Mouse (Mus musculus): ENCODE measurements around the gene Fbln2. TPM values are rescaled to one million over a fixed set of nuclear protein-coding genes. Genes with fewer than 3 reads are reported as not detected.

The Fbln2 gene
- polyA plus RNA-seq, 1 experiment from 2014 or later, result 33.7 TPM

DNA sequence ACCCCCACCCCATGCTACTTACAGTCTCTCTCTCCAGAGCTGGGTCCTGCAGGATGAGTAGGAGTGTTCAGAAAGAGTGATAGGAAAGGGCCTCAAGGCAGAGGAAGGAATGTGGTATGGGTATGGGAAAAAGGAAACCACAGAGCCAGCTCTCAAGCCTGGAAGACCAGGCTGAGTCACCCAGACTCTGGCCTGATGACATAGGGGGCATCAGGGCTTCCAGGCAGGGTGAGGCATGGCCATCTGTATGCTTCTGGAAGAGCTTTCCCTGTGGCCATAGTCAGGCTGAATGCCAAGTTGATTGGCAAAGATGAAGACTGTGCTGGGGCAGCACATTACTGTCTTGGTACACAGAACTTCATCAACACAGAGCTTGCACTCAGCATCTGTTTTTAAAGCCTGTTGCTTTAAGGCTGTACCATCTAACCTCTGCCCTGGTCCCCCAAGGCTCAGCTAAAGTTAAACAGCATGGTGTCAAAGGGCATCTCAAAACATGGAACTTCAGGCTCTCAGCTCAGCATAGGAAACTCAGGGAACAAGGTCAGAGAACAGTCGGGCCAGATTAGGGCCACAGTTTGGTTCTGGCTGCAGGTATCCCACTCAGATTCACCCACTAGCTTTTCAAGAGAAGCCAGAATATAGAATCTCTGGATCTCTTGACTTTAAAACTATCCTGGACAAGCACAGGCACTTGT, 19.3 kb upstream of the Fbln2 start:
- ATAC-seq (ENCODE audit: low FRiP score), result no peak
- WGBS, result 96% methylated on average over 1 of the region's 1 CpGs

GRCm38 (mm10) chr6:91198456-91198855, 13.8 kb upstream of the Fbln2 start:
- no peak for ATAC-seq (ENCODE audit: low FRiP score)
- Histone ChIP-seq H3K27ac (replicated peaks) (0 out of 2 replicates have a peak overlapping the region, but pooled peaks have one; percentile 0), H3K27me3 (replicated peaks) (no peaks in the 10 kb centered on the region), H3K4me2 (no peak overlapping the region), H3K9me3 (replicated peaks) (no peaks in the 10 kb centered on the region), H3K4me3 (replicated peaks) (no peak overlapping the region), H3K9ac (replicated peaks) (no peak overlapping the region), H3K36me3 (no peaks in the 10 kb centered on the region), H3K4me1 (peaks cover 26% of the 10 kb centered on the region)
- WGBS, result 66% methylated on average over 2 of the region's 2 CpGs

More for the DNA sequence above, 19.3 kb upstream of the Fbln2 start:
- Histone ChIP-seq H3K27me3 (replicated peaks) (no peaks in the 10 kb centered on the region), H3K4me2 (no peak overlapping the region), H3K27ac (replicated peaks) (no peak overlapping the region), H3K9me3 (replicated peaks) (no peaks in the 10 kb centered on the region), H3K9ac (replicated peaks) (no peak overlapping the region), H3K4me1 (no peaks in the 10 kb centered on the region), H3K36me3 (no peaks in the 10 kb centered on the region), H3K4me3 (replicated peaks) (no peak overlapping the region)

DNA sequence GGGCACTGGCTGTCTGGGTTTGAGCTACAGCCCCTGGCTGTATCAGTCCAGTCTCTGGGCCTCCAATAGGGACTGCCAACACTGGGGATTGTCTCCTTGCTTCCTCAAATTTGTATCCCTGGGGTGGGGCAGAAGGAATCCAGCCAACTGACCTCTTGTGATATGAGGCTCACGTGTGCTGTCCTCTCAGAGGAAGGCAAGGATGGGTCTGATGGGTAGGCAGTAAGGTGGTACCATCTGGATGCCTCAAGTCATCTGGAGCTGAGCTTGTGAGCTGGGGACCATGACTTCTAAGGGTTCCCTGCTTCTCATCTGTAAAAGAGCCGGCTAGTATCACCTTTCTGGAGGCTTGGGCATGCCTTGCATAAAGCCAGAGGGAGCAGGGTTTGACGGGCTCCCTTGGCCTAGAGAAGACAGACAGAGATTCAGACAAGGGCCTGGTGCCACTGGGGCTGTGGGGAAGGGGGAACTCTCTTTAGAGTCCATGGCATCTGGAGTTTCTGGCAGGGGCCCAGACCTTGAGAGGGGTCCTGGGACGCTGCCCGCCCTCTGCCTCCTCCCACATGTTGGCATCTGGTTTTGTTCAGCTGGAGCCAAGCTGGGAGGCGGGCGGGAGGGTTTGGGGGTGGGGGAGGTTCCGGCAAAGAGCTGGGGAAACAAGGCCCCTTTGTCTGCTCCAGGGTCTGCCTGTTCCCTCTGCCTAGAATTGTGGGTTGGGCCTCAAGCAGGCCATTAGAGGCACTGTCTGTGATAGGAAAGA, 11.6 kb upstream of the Fbln2 start:
- Histone ChIP-seq H3K4me2 (no peak overlapping the region), H3K27me3 (replicated peaks) (no peaks in the 10 kb centered on the region), H3K9me3 (replicated peaks) (no peaks in the 10 kb centered on the region), H3K27ac (replicated peaks) (peak overlapping the region; percentile 63), H3K4me3 (replicated peaks) (no peak overlapping the region), H3K9ac (replicated peaks) (no peak overlapping the region), H3K4me1 (peaks cover 26% of the 10 kb centered on the region), H3K36me3 (no peaks in the 10 kb centered on the region)
- ATAC-seq (ENCODE audit: low FRiP score), result peak; percentile 82
- 32% methylated on average over 8 of the region's 8 CpGs for WGBS

- ATAC-seq (ENCODE audit: low FRiP score), result no peak
- no peak overlapping the region for H3K27ac ChIP-seq (replicated peaks)
- no peak overlapping the region for H3K4me2 ChIP-seq
- H3K4me3 ChIP-seq (replicated peaks), result no peak overlapping the region
- no peaks in the 10 kb centered on the region for H3K36me3 ChIP-seq
- H3K4me1 ChIP-seq, result peaks cover 26% of the 10 kb centered on the region
- H3K27me3 ChIP-seq (replicated peaks), result no peaks in the 10 kb centered on the region
- WGBS, result 74% methylated on average over 8 of the region's 8 CpGs
- H3K9ac ChIP-seq (replicated peaks), result no peak overlapping the region
- H3K9me3 ChIP-seq (replicated peaks), result no peaks in the 10 kb centered on the region
These were observed 10.3 kb upstream of the Fbln2 start for GRCm38 (mm10) chr6:91201881-91202341.

DNA sequence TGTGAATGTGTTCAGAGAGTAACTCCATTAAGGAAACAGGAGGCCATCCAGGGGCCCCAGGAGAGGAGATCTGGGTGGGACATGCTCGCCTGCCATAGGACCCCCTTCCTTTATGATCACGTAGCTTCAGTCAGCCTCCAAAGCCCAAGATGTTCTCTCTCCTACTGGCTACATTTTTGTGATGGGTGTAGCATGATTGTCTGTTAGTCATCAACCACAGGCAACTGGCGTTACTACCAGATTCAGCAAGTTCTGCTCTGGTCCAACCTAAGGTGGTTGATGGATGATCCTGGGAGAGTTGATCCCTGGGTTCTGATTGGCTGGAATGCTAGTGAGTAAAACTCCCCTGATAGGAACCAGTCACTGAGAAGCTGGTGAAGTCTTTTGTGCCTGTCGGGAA, 9.7 kb upstream of the Fbln2 start:
- Histone ChIP-seq H3K4me3 (replicated peaks) (no peak overlapping the region), H3K9me3 (replicated peaks) (no peaks in the 10 kb centered on the region), H3K27ac (replicated peaks) (no peak overlapping the region), H3K4me2 (no peak overlapping the region), H3K9ac (replicated peaks) (no peak overlapping the region), H3K36me3 (no peaks in the 10 kb centered on the region), H3K4me1 (peaks cover 26% of the 10 kb centered on the region), H3K27me3 (replicated peaks) (no peaks in the 10 kb centered on the region)
- 91% methylated on average over 4 of the region's 4 CpGs for WGBS
- no peak for ATAC-seq (ENCODE audit: low FRiP score)

DNA sequence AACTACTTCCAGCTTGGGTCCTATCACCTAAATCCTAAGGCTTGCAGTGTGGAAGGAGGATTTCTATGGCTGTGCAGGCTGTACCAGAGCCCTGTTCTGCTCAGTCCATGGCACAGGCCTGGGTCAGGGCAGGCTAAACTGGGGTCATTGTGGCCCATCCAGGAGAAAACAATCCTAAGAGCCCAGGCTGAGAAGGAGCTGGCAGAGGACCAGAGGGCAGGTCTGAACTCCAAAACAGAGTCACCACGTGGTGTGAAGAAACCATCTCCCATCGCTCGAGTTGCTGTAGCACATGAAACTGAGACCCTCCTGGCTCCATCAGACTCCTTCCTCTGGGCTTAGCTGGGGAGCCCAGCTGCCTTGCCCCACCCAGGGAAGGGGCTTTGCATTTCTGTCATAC, 6.9 kb upstream of the Fbln2 start:
- Histone ChIP-seq H3K27ac (replicated peaks) (no peak overlapping the region), H3K4me3 (replicated peaks) (no peak overlapping the region), H3K27me3 (replicated peaks) (no peaks in the 10 kb centered on the region), H3K36me3 (no peaks in the 10 kb centered on the region), H3K4me2 (no peak overlapping the region), H3K4me1 (peaks cover 23% of the 10 kb centered on the region), H3K9me3 (replicated peaks) (no peaks in the 10 kb centered on the region), H3K9ac (replicated peaks) (no peak overlapping the region)
- WGBS, result 80% methylated on average over 3 of the region's 3 CpGs
- no peak for ATAC-seq (ENCODE audit: low FRiP score)

- Histone ChIP-seq H3K27ac (replicated peaks) (no peak overlapping the region), H3K27me3 (replicated peaks) (no peaks in the 10 kb centered on the region), H3K4me2 (no peak overlapping the region), H3K9me3 (replicated peaks) (no peaks in the 10 kb centered on the region), H3K9ac (replicated peaks) (no peak overlapping the region), H3K4me1 (peaks cover 19% of the 10 kb centered on the region), H3K36me3 (no peaks in the 10 kb centered on the region), H3K4me3 (replicated peaks) (no peak overlapping the region)
- ATAC-seq (ENCODE audit: low FRiP score), result no peak
- 83% methylated on average over 5 of the region's 5 CpGs for WGBS
These were observed 6.5 kb upstream of the Fbln2 start for GRCm38 (mm10) chr6:91205791-91206190.

DNA sequence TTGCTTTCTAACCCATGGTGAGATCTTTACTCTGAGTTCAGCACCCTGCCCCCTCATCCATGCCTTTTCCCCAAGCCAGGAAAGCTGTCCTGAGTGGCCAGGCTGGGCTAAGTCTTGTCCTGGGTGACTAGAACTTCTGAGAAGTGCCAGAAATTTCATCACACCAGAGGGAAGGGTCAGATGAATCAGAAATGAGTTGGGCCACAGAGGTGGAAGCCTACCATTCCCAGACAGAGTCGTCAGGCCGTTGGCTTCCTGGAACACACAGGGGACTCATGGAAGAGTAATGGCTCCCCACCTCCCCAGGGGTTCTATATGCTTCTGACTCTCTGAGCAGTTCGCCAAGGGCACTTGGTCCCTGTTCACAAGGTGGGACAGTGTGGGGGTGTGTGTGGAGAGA, 4.8 kb upstream of the Fbln2 start:
- peaks cover 12% of the 10 kb centered on the region for H3K4me1 ChIP-seq
- H3K27me3 ChIP-seq (replicated peaks), result 0 out of 2 replicates have a peak, but pooled peaks cover 3% of the 10 kb centered on the region
- H3K9ac ChIP-seq (replicated peaks), result no peak overlapping the region
- no peak for ATAC-seq (ENCODE audit: low FRiP score)
- no peaks in the 10 kb centered on the region for H3K36me3 ChIP-seq
- H3K9me3 ChIP-seq (replicated peaks), result no peaks in the 10 kb centered on the region
- no peak overlapping the region for H3K4me3 ChIP-seq (replicated peaks)
- H3K4me2 ChIP-seq, result no peak overlapping the region
- WGBS, result 30% methylated on average over 3 of the region's 3 CpGs
- no peak overlapping the region for H3K27ac ChIP-seq (replicated peaks)

DNA sequence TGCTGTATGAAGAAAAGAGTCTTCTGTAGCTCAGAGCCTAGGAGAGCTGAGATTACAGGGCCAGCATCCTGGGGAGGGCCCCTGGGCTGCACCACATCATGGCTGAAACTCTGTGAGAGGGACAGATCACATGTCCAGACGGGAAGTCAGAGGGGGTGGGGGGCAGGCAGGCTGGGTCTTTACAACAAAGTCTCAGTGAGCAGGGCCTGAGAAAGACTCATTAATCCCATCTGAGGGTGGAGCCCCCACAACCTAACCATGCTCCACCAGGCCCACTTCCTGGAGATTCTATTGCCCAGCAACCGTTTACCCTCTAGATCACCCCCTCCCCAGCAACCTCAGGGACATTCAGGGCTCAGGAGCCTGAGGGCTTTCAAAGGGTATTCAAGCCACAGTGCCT, 2.5 kb upstream of the Fbln2 start:
- peaks cover 23% of the 10 kb centered on the region for H3K4me1 ChIP-seq
- 11% methylated on average over 2 of the region's 2 CpGs for WGBS
- H3K36me3 ChIP-seq, result no peaks in the 10 kb centered on the region
- no peak overlapping the region for H3K4me2 ChIP-seq
- peaks cover 10% of the 10 kb centered on the region for H3K27me3 ChIP-seq (replicated peaks)
- H3K9me3 ChIP-seq (replicated peaks), result no peaks in the 10 kb centered on the region
- H3K4me3 ChIP-seq (replicated peaks), result no peak overlapping the region
- no peak overlapping the region for H3K9ac ChIP-seq (replicated peaks)
- no peak for ATAC-seq (ENCODE audit: low FRiP score)
- H3K27ac ChIP-seq (replicated peaks), result peak overlapping the region; percentile 18; the same call in 1 of the 2 replicates

DNA sequence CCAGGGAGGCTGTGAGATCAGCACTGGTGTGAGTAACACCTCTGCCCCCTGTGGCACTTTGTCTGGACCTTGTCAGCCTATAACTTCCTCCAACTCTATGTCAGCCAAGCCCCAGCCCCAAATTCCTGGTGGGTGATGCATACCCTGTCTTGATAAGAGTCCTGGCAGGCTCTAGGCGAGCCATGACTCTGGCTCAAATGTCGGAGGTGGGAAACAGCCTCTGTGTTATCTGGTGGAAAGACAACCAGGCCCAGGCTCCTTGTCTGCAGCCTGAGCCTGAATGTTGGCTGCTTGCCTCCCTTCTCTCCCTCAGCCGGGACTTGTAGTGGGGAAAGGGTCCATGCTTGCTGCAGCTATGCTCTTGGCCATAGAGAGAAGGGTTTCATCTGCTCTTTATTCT, 1.4 kb upstream of the Fbln2 start:
- peaks cover 10% of the 10 kb centered on the region for H3K27me3 ChIP-seq (replicated peaks)
- H3K27ac ChIP-seq (replicated peaks), result no peak overlapping the region
- no peaks in the 10 kb centered on the region for H3K9me3 ChIP-seq (replicated peaks)
- no peak overlapping the region for H3K4me3 ChIP-seq (replicated peaks)
- WGBS, result 74% methylated on average over 3 of the region's 3 CpGs
- no peaks in the 10 kb centered on the region for H3K36me3 ChIP-seq
- H3K9ac ChIP-seq (replicated peaks), result no peak overlapping the region
- no peak overlapping the region for H3K4me2 ChIP-seq
- no peak for ATAC-seq (ENCODE audit: low FRiP score)
- H3K4me1 ChIP-seq, result peaks cover 23% of the 10 kb centered on the region

DNA sequence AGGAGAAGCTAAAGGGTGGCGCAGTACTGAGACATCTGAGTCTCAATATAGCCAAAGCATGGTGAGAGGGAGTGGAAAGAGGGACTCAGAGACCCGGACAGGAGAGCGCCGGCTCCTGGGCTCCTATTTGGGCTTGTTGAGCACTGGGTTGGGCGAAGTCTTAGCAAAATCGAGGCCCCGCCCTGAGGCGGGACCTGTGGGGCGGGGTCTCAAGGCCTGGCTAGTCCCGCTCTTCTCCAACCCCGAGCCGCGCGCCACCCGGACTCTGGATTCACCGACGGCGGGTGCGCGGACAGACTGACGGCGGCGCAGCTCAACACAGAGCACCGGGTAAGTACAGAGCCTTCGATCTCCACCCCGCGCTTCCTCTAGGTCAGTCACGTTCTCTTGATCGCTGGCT, 316 bp downstream of the Fbln2 start:
- peaks cover 32% of the 10 kb centered on the region for H3K4me1 ChIP-seq
- peak overlapping the region; percentile 60 for H3K4me2 ChIP-seq
- H3K9me3 ChIP-seq (replicated peaks), result no peaks in the 10 kb centered on the region
- peak overlapping the region; percentile 37 for H3K4me3 ChIP-seq (replicated peaks)
- WGBS, result 2% methylated on average over 29 of the region's 29 CpGs
- H3K36me3 ChIP-seq, result no peaks in the 10 kb centered on the region
- H3K9ac ChIP-seq (replicated peaks), result peak overlapping the region; percentile 38; the same call in 1 of the 2 replicates
- ATAC-seq (ENCODE audit: low FRiP score), result peak; percentile 30; the same call in 1 of the 2 replicates
- H3K27me3 ChIP-seq (replicated peaks), result peaks cover 10% of the 10 kb centered on the region
- H3K27ac ChIP-seq (replicated peaks), result no peak overlapping the region

Data from neural tube, embryonic 15.5 days (tissue).